19 mouse cellular contexts compared by ENCODE assay signal in genomic region chr2:179290394-179290793, GRCm38 (mm10).
DNase-seq lines count a peak whose midpoint lies in the region; ATAC-seq and TF ChIP-seq lines count a peak whose summit lies in the region.
"Had no signal": no experiment of that assay in that cellular context is flagged by ENCODE, and none has a peak within 500 bp of the region (broad histone marks: within the 10 kb centered on the region; RNA-seq: fewer than 3 reads in every experiment).

No protein-coding gene starts in this region.

- no peak for ATAC-seq in midbrain, embryonic 11.5 days (ENCODE audit: low FRiP score)
- ATAC-seq in monocyte, adult 5-6 weeks (replicated peaks; ENCODE audit: insufficient number of reproducible peaks, low FRiP score, low TSS enrichment, poor library complexity, severe bottlenecking) = no peak
- ATAC-seq: forebrain, embryonic 13.5 days had no signal

- no peak overlapping the region for H3K27ac ChIP-seq in cerebellum, adult 2 months (ENCODE audit: insufficient read depth, low read length)
- 0 out of 2 replicates have a peak overlapping the region, but pooled peaks have one; percentile 14 for H3K27ac ChIP-seq in midbrain, embryonic 10.5 days (replicated peaks)
- no peak overlapping the region for H3K27ac ChIP-seq in midbrain, embryonic 11.5 days (ENCODE audit: low read depth, low read length)
- H3K27ac ChIP-seq: embryonic facial prominence, embryonic 10.5 days; forebrain, embryonic 13.5 days; heart, embryonic 13.5 days; limb, embryonic 15.5 days; neural tube, embryonic 15.5 days had no signal

- 17% methylated on average over 5 of the region's 5 CpGs for WGBS in cerebellum, adult 2 months
- WGBS in midbrain, embryonic 10.5 days = 62% methylated on average over 5 of the region's 5 CpGs
- WGBS in midbrain, embryonic 11.5 days = 65% methylated on average over 5 of the region's 5 CpGs

- no peak overlapping the region for H3K4me3 ChIP-seq in cerebellum, adult 2 months (replicated peaks; ENCODE audit: insufficient read depth, low read depth, low read length)
- no peak overlapping the region for H3K4me3 ChIP-seq in midbrain, embryonic 10.5 days
- no peak overlapping the region for H3K4me3 ChIP-seq in midbrain, embryonic 11.5 days (ENCODE audit: low read depth, low read length)
- H3K4me3 ChIP-seq: embryonic facial prominence, embryonic 10.5 days; forebrain, embryonic 13.5 days; heart, embryonic 13.5 days; limb, embryonic 15.5 days; myocyte; neural tube, embryonic 15.5 days had no signal

- no peak overlapping the region for H3K9ac ChIP-seq in midbrain, embryonic 11.5 days (ENCODE audit: low read length)
- H3K9ac ChIP-seq: forebrain, embryonic 13.5 days; heart, embryonic 13.5 days; limb, embryonic 15.5 days; neural tube, embryonic 15.5 days had no signal

- no peaks in the 10 kb centered on the region for H3K9me3 ChIP-seq in midbrain, embryonic 10.5 days (replicated peaks)
- no peaks in the 10 kb centered on the region for H3K9me3 ChIP-seq in midbrain, embryonic 11.5 days (ENCODE audit: control insufficient read depth, low read length)
- H3K9me3 ChIP-seq: embryonic facial prominence, embryonic 10.5 days; forebrain, embryonic 13.5 days; heart, embryonic 13.5 days; limb, embryonic 15.5 days; neural tube, embryonic 15.5 days had no signal

- H3K4me2 ChIP-seq in midbrain, embryonic 11.5 days = no peak overlapping the region
- H3K4me2 ChIP-seq: forebrain, embryonic 13.5 days; heart, embryonic 13.5 days; limb, embryonic 15.5 days; neural tube, embryonic 15.5 days had no signal

- DNase-seq in cerebellum, postnatal 14 days = peak; percentile 15 to 35
- DNase-seq in cerebellum, adult 2 months = no peak
- DNase-seq in kidney, postnatal 14 days = peak; percentile 8
- no peak for DNase-seq in kidney, postnatal 25 days
- no peak for DNase-seq in midbrain, embryonic 10.5 days (ENCODE audit: low spot score)
- no peak for DNase-seq in midbrain, embryonic 11.5 days (ENCODE audit: low spot score, missing footprints)
- peak; percentile 44 for DNase-seq in yolk sac, embryonic 10.5 days (ENCODE audit: low spot score)
- DNase-seq: heart, postnatal 36 days; retina, postnatal 1 day; right cerebral cortex, postnatal 4 days; thymus, postnatal 4 days had no signal

- H3K27me3 ChIP-seq in cerebellum, adult 2 months (ENCODE audit: control insufficient read depth, insufficient read depth, low read length) = no peaks in the 10 kb centered on the region; the same call in 1 of the 2 replicates
- H3K27me3 ChIP-seq in midbrain, embryonic 10.5 days (ENCODE audit: low read depth, poor library complexity, severe bottlenecking) = peaks cover 11% of the 10 kb centered on the region
- H3K27me3 ChIP-seq in midbrain, embryonic 11.5 days (ENCODE audit: control insufficient read depth, insufficient read depth, low read length) = no peaks in the 10 kb centered on the region
- H3K27me3 ChIP-seq: CH12.LX; forebrain, embryonic 13.5 days; heart, embryonic 13.5 days; limb, embryonic 15.5 days; neural tube, embryonic 15.5 days had no signal

- peaks cover 4% of the 10 kb centered on the region for H3K4me1 ChIP-seq in cerebellum, adult 2 months (ENCODE audit: control insufficient read depth, insufficient read depth, low read length)
- peaks cover 45% of the 10 kb centered on the region for H3K4me1 ChIP-seq in midbrain, embryonic 10.5 days
- peaks cover 15% of the 10 kb centered on the region for H3K4me1 ChIP-seq in midbrain, embryonic 11.5 days (ENCODE audit: control insufficient read depth, insufficient read depth, low read length)
- H3K4me1 ChIP-seq: heart, embryonic 13.5 days; limb, embryonic 15.5 days had no signal

- no peaks in the 10 kb centered on the region for H3K36me3 ChIP-seq in midbrain, embryonic 10.5 days
- no peaks in the 10 kb centered on the region for H3K36me3 ChIP-seq in midbrain, embryonic 11.5 days (ENCODE audit: control insufficient read depth, insufficient read depth, low read length)
- H3K36me3 ChIP-seq: embryonic facial prominence, embryonic 10.5 days; heart, embryonic 13.5 days; limb, embryonic 15.5 days; neural tube, embryonic 15.5 days had no signal

- TF ChIP-seq CTCF in cerebellum, adult 2 months (IDR thresholded peaks at IDR 0.05; ENCODE audit: borderline replicate concordance, insufficient read depth, low read depth, low read length) = no peak

- no peak for TF ChIP-seq POLR2A in cerebellum, adult 2 months (IDR thresholded peaks at IDR 0.05; ENCODE audit: borderline replicate concordance, insufficient read depth, low read length)

Comparison
In these comparisons a context has a peak if more than half of its experiments do, and no peak if none do; other contexts are left out.
1. DNase-seq: peak in cerebellum, postnatal 14 days (2 of 2), kidney, postnatal 14 days (single experiment) and yolk sac, embryonic 10.5 days (single experiment); none in cerebellum, adult 2 months (0 of 2), kidney, postnatal 25 days (0 of 2), midbrain, embryonic 10.5 days (single experiment) and midbrain, embryonic 11.5 days (single experiment).